Mouse (Mus musculus): ENCODE data around the gene Ywhah.
A peak's percentile ranks its signal among the peaks of the same experiment; 100 is the strongest.

Ywhah gene

GRCm38 (mm10) chr5:33018561-33019425 is at the start of gene Ywhah:
Gene Ywhah, plus strand, starts transcription at chr5:33018816.
- DNase-seq (ENCODE audit: low spot score), result peak; percentile 93

DNA sequence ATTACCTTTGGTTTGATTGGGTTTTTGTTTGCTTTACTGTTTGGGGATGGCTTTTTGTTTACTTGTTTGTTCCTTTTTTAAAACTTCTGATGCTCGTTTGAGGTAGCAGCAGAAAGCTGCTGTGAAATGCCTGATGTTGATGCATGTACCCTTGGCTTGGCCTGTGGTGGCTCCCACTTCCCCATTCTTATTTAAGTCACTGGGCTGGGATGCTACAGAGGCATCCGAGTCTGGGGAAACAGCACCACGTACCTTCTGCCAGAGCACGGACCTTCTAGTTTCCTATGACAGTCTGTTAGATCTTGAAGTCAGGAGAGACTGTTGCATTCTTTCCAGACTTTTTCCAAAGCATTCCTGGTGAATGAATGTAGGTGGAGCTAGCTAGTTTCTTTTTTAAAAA is 42.1 kb upstream of the Ywhah start:
- DNase-seq (ENCODE audit: low spot score), result no peak

GRCm38 (mm10) chr5:32977179-32977578 is 41.4 kb upstream of the Ywhah start:
- DNase-seq (ENCODE audit: low spot score), result no peak

DNA sequence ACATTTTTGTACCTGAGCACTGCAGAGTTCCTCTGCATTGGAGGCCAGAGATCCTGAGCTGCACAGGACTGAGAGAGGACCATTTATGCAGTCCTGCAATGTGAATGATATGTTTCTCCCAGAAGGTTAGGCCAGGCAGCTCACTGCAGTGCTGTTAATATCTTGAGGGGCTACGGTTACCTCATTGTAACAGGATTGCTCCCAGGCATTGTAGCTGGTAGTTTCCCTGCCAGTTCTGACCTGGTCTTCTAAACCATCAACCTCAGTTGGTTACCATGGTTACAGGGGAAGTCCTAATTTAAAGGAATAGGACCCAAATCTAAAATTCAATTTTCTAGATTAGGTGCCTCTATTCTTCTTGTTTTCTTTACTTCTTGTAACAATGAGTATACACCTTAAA is 33.2 kb upstream of the Ywhah start:
- no peak for DNase-seq (ENCODE audit: low spot score)

DNA sequence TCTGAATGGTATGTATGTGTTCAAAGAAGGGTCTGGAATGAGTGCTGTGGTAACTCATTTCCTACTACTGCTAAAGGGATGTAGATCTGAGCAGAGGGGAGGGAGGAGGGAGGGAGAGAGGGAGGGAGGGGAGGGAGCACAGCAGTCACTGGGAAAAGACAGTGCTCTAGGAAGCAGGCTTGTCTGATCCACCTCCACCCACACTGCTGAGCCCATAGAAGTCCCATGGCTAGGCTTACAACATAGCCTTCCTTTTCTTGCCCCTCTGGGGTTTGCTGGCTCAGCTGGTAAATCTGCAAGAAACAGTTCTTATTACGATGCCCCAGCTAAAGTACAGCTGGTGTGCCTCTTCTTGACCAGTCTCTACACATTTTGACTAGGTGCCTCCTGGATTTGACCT is 30.7 kb upstream of the Ywhah start:
- DNase-seq (ENCODE audit: low spot score), result no peak

DNA sequence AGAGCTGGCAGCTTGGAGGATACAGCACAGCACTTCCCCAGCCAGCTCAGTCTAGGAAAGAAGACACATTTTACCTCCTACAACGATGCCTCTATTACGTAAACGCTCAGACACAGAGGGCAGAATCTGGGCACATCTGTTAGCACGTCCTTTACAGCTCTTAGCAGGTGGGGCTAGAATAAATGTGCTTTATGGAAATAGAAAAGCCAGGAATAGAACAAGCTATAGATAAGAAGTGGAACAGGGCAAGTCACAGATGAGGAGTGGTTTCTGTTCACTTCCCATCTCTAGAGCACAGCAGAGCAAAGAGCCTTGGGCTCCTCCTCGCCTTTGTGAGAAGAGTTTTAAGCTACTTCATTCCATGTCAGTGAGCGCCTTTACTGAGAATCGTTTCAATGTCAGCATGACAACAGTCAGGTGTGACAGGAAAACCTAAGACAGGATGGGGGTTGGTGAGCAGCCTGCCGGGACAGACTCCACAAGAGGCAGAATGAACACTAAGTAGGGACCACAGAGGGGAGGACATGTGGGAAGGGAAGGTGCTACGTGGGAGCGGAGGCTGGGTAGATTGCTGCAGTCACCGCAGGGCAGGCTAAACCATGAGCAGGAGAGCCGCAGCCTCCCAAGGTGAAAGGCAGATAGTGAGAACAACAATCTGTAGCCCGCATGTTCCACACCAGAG is 28.5 kb upstream of the Ywhah start:
- no peak for DNase-seq (ENCODE audit: low spot score)

- no peak for DNase-seq (ENCODE audit: low spot score)
Observed at GRCm38 (mm10) chr5:32991152-32991551, 27.5 kb upstream of the Ywhah start.

- no peak for DNase-seq (ENCODE audit: low spot score)
Observed at GRCm38 (mm10) chr5:32994471-32994870, 24.1 kb upstream of the Ywhah start.

- no peak for DNase-seq (ENCODE audit: low spot score)
Observed at GRCm38 (mm10) chr5:32995756-32996155, 22.9 kb upstream of the Ywhah start.

- no peak for DNase-seq (ENCODE audit: low spot score)
Observed at GRCm38 (mm10) chr5:32996560-32996959, 22.1 kb upstream of the Ywhah start.

GRCm38 (mm10) chr5:32997686-32998085 is 20.9 kb upstream of the Ywhah start:
- no peak for DNase-seq (ENCODE audit: low spot score)

GRCm38 (mm10) chr5:32998783-32999182 is 19.8 kb upstream of the Ywhah start:
- DNase-seq (ENCODE audit: low spot score), result no peak

DNA sequence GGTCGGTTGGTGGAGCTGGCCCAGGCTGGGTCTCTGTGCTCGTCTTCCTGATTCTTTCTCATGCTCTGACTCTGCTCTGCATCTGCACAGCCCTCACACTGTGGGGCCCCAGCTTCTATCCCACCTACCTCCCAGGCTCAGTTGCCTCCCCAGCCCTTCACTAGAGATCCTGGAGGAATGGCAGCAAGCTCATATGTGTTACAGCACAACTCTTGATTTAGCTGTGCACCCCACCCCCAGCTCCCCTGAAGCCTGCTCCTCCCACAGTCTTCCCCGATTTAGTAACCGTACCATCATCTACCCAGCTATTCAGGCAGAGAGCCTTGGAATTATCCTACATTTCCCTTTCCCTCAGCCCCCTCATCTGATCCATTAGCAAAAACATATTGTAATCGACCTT is 17.5 kb upstream of the Ywhah start:
- no peak for DNase-seq (ENCODE audit: low spot score)

DNA sequence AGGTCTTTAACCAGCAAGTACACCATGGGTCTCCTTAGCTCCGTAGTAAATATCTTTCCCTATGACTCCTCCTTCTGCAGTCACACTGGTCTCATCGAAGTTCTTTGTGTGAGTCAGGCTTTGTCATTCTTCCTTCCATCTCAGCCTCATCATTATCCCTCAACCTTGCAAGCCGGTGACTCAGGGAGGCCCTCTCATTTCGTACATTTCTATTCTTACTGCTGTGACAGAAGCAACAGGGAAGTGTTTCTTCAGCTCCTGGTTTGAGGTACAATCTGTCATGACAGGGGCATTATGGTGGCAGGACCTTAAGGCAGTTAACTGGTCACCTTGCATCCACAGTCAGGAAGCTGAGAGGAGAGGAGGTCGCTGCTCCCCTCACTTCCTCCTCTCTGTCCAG is 15.8 kb upstream of the Ywhah start:
- no peak for DNase-seq (ENCODE audit: low spot score)

DNA sequence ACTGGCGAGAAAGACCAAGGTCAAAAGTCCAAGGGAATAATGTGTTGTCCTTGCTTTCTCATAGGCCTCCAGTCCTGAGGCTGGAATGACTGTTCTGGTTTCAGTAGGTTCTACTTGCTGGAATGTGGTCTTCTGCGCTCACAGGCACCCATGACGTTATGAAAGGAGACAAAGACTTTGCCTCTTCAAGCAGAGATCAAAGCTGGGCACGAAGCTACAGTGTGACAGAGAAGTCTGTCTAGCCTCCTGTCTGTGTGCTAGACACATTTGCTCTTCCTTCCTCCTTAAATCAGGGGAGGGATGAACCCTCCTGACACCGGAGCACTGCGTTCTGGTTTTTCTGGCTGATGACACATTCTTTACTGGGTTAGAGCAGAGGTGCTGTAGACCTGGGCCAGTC is 15.1 kb upstream of the Ywhah start:
- DNase-seq (ENCODE audit: low spot score), result no peak

- no peak for DNase-seq (ENCODE audit: low spot score)
Observed at GRCm38 (mm10) chr5:33004110-33004509, 14.5 kb upstream of the Ywhah start.

GRCm38 (mm10) chr5:33005442-33006145 is 13.0 kb upstream of the Ywhah start:
- no peak for DNase-seq (ENCODE audit: low spot score)

GRCm38 (mm10) chr5:33006670-33007069 is 11.9 kb upstream of the Ywhah start:
- DNase-seq (ENCODE audit: low spot score), result no peak

DNA sequence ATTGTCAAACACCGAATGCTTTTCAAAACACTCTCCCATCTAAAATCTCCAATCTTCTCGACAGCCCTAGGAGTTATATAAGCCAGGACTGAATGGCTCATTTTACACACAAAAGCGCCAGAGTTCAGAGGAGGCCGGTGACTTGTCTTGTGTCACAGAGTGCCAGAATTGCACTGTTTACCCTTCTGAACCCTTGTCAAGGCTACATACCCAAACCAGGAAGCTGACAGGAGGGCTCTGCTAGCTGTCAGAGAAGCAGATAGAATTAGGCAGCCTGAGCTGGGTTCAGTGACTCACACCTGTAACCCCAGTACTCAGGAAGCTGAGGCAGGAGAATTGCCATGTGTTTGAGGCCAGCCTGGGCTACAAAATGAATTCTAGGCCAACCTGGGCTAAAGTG is 11.2 kb upstream of the Ywhah start:
- DNase-seq (ENCODE audit: low spot score), result no peak

DNA sequence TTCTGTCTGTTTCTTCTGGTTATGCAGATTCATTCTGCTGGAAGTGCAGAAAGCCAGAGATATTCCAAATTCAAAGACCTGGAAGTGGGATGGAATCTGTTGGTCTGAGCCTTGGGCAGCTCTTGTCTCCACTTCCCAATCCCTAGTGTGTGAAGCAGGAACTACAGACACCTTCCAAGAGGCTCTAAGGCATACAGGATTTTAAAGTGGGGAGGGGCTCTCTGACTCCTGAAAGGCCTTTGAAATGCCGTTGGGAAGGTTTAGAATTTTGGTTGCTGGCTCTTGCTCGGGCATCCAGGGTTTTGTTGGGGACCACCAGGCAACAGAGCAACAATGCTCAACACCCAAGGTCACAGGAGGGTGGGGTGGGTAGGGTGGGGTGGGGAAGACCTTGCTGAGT is 9.3 kb upstream of the Ywhah start:
- no peak for DNase-seq (ENCODE audit: low spot score)

- no peak for DNase-seq (ENCODE audit: low spot score)
Observed at GRCm38 (mm10) chr5:33009818-33010812, 8.5 kb upstream of the Ywhah start.
